Mouse (Mus musculus) frontal cortex, postnatal 25 days (tissue): Measurements from ENCODE around the gene Itih3.
A peak's percentile ranks its signal among the peaks of the same experiment; 100 is the strongest.

Experiments used
- DNase-seq, 2 experiments: peaks; one replicate each; pipeline ENCODE4 v3.0.0; 2022; ENCODE audit warnings: low spot score in 2 of 2

Itih3 gene

DNA sequence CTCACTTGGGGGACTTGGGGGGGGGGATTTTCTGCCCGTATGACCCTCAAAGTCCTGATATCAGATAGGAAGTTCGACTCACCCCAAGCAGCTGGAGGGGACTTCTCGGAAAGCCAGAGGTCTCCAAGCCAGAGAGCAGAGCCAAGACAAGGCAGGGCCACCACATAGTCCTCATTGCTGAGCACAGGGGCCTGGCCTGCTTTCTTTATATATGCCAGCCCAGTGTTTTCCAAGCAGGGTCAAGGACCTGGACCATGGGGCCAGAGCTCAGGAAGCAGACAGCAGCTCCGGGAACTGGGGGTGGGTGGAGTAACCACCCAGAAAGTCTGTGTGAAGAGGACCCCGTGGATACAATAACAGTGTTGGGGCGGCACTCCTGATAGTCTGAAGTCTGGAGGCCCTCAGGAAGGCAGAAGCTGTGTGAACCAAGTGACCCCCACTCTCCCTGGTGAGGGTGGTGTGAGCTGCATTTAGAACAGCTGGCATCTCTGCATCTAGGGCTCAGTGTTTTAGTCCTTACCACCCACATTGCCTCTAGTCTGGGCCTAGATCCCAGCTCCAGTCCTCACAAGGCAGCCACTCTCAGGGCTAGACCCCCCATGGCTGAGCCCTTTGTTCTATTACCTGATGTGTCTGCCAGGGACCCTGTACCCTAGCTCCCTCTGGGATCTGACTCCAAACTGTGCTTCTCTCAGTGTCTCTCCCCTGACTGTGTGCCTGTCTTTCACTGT, at the start of gene Itih3:
TSS of gene Itih3 (minus strand) at position 386 of the 731 bp plus-strand sequence.
- DNase-seq = peak; percentile 9 to 16

DNA sequence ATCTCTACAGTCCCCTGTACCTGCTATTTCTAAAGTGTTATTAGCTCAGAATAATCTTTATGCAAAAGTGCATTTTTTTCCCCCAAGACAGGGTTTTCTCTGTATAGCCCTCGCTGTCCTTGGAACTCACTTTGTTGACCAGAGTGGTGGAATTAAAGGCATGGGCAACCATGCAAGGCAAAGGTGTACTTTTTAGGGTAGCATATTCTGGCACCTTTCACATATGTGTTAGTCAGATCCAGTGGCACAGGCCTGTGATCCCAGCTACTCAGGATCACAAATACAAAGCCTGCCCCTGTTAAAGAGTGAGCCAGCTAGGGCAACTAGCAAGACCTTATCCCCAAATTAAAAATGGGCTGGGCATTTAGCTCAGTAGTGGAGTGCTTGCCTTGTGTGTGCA, 36.8 kb upstream of the Itih3 start:
- DNase-seq = no peak

DNA sequence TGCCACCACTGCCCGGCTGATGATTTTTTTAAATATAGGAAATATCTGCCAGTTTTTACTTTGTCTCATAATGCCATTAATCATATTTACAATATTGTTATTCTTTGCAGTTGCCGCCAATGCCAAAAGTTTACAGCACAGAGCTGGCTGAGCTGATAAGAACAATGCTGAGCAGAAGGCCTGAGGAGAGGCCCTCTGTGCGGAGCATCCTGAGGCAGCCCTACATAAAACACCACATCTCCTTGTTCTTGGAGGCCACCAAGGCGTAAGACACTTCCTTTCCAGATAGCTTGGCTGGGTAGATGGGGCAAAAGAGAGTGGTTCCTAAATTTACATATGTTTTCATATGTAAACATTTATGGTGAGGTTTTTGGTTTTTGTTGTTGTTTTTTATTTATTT, 35.5 kb upstream of the Itih3 start:
- no peak for DNase-seq

DNA sequence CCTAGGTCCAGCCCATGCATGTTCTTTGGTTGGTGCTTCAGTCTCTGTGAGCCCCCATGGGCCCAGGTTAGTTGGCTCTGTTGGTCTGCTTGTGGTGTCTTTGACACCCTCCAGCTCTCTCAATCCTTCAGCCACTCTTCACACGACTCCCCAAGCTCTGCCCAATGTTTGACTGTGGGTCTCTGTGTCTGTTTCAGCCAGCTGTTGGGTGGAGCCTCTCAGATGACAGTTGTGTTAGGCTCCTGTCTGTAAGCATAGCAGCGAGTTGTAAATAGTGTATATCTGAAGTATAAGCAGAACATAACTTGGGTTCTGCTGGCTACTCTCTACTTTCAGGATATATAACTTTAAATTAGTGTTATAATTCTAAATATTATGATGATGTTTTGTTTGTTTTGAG, 35.0 kb upstream of the Itih3 start:
- DNase-seq = no peak

DNA sequence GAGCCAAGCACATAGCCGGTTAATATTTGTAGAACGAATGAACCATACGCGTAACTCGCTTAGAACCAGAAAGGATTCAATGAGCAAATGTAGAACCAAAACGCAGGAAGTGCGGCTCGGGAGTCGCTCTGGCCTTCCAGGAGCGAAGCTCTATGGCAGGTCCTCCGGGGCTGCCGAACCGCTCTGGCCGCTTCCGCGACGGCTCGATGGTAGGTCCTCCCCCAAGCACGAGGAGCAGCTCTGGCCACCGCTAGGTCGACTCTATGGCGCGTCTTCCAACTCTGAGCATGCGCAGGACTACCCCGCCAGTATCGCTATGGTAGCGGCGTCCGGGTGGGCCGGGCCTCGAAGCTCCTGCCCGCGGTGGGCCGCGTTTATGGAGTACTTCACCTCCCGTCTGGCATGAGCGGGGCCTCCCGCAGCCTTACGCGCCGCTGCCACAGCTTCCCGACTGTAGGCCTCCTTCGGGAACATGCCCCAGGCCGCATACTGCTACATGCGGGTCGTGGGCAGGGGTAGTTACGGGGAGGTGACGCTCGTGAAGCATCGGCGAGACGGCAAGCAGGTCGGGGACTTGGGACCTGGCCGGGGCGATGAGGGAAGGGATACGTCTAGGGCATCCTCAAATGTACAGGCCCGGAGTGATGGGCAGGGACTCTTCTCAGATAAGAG, 27.7 kb upstream of the Itih3 start, which contains the start of gene Nek4:
TSS of gene Nek4 (plus strand) at position 224 of the 672 bp plus-strand sequence.
- peak; percentile 88 to 94 for DNase-seq

DNA sequence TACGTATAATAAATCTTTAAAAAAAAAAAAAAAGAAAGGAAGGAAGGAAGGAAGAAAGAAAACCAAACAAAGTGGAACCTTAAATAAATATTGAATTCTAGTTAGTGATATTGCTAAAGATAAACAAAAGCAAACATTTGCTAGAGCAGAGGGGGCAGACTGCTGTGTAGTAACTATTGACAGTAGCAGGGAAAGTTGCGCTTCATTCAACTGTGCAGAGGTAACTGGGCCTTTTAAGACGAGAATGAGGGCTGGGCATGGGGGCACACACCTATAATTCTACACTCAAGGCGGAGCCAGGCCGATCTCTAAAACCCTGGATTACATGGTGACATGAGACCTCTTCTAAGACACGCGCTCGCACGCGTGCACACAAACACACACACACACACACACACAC, 26.4 kb upstream of the Itih3 start:
- no peak for DNase-seq

DNA sequence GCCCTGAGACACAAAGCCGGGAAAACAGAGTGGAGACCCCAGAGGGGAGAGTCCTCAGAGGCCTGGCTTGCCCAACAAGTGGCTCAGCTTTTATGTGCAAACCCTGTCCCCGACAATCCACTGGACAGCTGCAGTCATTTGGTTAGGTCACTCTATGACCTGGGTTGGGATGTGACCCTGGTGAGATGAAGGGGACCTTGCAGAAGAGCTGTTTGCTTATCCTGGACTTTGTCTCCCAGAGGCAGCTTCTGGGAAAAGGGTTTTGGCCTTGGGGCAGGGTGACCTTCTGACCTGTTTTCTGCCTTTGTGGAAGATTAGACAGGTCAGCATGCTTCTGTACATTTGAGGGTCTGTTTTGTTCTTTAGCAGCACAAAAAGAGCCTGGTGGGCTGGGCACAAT, 21.2 kb upstream of the Itih3 start:
- no peak for DNase-seq

DNA sequence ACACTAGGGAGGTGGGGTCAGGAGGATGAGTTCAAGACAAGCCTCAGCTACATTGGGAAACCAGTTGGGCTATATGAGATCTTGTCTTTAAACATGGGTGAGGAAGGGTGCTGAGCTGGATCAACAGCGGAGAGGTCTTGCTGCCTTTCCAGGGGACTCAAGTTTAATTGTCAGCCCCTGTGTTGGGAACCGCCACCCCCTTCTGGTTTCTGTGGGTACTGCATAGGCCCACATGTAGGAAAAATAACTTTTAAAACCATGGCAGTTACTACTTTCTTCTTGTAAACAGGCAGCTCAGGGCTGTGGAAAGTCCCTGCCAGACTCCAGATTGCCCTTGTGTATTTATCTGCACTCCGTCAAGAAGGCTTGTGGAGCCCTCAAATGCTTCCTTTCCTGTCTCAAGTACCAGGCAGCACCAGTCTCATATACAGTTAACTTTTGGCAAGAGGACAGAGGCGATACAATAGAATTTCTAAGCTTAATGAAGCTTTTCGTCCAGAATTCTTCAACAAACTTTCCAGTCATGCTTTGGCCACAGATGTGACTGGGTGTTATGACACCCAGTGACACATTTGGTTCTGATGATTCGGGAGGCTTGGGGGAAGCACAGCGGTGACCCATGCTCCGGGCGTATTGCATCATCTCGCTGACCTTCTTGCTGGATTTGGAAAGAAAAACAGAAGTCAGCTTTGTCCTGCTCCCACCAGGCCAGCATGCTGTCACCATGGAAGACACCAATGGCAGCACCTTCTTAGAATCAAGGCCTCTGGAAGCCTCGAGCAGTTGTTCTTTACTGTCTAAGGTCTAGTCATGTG, 20.5 kb upstream of the Itih3 start:
- peak; percentile 61 to 65 for DNase-seq

DNA sequence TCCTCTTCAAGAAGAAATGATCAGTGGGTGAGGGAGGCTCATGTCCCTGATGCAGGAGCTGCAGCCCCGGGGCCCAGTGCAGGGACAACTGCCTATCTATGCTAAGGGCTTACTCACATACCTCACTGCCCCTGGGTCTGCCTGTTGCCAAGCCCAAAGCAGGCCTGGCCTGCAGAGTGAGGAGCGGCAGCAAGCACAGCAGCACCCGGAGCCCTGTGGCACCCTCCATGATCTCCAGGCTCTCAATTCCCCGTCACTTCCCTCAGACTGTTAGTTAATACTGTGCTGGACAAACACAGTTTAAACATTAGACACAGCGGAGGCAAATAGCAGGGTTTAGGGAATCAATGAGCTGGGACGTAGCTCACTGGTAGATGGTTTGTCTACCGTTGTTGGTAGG, 19.5 kb upstream of the Itih3 start, which contains the start of gene Itih1:
TSS of gene Itih1 (minus strand) at position 252 of the 400 bp plus-strand sequence.
- DNase-seq = no peak

DNA sequence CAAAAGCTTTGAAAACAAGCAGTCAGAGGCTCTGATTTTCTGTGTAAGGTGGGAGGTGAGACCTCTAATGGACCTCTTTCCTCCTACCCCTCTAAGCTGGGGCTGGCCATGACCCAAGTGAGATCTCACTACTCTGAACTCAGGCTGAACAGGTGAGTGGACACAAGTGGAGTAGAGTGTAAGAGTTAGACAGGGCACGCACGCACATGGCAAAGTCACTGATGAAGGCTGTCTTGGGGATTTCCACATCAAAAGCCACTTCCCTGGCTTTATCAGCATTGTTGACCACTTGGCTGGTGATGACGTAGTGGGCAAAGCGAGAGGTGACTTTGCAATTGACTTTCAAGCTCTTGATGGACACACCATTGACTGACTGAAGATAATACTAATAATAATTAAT, 18.7 kb upstream of the Itih3 start:
- DNase-seq = no peak

DNA sequence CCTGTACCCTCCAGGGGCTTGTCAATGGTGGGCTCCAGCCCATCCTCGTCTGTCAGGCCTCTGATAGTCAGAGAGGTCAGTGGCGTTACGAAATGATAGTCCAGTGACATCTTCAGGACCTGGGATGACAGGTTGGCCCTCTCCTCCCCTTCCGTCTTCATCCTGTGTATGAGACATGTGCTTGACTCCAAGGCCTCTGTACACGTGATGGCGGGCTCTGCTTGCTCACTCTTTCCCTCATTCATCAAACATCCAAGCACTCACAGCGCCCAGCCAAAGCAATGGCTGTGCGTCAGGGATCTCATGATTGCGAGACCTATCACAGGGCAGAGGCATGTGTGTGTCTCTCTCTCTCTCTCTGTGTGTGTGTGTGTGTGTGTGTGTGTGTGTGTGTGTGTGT, 9.8 kb upstream of the Itih3 start:
- DNase-seq = no peak

DNA sequence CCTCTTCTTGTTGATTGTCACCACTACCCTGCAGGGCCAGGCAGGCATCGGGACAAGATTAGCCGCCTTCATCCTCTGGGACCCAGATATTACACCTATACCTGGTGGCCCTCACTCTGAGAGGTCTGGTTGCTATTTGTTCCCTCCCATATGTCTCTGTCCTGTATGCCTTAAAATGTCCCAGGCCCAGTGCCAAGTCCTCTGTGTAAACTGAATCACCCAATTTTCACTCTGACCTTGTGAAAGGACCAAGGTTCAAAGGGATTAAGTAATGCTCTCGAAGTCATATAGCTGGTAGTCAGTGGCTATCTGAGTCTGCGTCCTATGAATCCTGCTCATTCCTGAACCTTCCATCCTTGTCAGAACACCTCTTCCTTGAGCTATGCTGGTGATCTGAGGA, 6.8 kb upstream of the Itih3 start:
- DNase-seq = no peak

DNA sequence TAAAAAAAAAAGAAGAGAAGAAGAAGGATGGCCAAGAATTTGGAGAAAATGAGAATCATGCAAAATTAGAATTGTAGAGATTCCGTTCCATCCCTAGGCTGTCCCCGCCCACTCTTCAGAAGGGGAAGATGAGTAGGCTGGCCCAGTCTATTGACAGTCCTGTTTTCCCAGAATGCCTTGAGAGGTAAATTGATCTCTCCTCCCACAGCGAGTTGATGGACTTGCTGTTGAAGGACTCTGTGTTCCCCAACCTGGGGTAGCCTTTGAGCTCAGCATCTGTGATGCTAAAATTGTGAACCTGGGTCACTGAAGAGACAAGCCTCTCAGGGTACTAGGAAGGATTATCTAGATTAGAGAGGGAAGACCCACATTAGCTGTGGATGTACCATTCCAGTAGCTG, 1.9 kb upstream of the Itih3 start:
- no peak for DNase-seq

DNA sequence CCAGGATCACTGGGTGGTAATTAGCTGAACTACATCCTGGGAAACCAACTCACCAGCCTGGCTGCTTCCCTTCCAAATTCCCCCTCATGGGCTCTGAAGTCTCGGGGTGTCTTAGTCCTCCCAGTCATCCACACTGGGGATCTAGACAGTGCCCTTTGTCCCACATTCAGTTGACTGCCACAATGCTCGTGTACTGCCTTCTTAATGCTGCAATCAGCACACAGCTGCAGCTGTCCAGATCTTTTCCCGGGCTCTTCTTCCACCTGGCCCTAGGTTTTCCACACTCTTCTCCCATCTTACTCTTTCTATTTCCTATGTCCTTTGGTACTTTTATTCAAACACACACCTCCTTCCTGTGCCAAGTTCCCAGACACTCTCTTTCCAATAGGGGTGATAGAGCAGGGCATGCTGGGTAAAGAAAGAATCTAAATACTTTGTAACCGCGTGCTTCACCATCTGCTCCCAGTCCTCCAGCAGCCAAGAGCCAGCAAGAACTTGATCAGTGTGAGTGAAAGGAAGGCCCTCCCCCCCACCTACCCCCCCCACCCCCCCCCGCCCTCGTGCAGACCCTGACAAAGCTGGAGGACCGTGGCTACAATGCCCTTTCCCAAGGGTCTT, 1.4 kb downstream of the Itih3 start:
- DNase-seq = no peak

DNA sequence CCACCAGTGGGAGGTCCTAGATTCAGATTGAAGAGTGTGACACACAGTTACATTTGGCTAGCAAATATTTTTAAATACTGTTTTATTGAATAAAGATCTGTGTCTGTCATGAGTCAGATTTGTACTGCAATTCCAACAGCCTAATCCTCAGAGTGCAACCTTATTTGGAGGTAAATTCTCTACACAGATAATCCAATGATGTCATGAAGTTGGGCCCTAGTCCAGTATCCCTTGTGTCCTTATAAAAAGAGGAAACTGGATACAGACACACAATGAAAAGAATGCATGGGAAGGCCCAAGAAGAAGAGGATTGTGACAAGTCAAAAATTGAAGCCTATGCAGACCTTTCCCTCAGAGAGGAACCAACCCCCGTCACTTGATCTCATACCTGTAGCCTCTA, 7.0 kb downstream of the Itih3 start:
- DNase-seq = no peak

DNA sequence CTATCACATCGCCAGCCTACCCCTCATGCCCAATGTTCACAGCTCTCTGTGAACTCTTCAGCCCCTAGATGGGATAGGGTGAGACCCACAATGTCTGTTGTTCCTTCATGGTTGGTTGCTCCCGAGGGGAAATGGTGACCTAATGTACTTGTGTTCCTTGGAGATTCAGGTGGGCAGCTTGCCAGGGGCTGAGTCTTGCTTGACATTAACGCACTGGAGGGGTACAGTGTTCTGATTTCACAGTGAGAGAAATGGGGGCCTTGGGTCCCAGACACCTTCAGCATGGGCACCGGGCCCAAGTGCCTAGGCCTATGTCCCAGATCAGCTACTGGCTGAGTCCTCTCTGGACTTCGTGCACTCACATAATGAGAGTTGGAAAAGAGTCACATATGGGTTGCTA, 10.2 kb downstream of the Itih3 start:
- DNase-seq = no peak

DNA sequence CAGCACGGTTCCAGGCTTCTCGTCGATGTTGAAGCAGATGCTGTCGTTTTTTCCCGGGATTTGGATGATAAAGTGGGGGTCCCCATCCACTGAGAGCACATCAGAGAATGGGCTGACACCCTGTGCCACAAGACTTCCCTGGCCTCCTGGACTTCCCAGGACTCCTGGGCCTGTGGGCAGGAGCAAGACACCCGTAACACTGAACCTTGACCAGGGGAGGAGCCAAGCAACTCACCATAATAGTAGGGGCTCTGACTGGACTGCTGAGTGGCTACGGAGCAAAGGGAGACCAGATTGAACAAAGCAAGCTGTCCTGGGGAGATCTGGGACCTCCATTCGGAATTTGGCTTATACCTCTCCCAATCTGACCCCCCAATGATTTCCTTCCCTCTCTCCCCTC, 10.9 kb downstream of the Itih3 start:
- no peak for DNase-seq

DNA sequence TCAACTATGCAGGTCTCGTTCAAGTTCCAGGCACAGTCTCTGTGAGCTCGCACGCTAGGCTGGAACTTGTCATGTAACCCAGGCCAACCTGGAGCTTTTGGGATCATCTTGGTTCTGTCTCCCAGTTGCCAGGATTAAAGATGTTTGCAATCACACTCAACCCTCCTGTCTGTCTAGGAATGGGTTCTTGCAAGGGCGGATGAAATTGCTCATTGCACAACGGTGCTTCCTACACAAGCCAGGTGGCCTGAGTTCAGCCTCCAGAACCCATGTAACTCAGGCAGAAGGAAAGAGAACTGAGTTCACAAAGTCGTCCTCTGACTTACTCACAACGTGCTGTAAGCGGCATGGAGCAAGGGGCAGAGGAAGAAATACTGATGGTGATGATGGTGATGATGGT, 12.4 kb downstream of the Itih3 start:
- DNase-seq = no peak

DNA sequence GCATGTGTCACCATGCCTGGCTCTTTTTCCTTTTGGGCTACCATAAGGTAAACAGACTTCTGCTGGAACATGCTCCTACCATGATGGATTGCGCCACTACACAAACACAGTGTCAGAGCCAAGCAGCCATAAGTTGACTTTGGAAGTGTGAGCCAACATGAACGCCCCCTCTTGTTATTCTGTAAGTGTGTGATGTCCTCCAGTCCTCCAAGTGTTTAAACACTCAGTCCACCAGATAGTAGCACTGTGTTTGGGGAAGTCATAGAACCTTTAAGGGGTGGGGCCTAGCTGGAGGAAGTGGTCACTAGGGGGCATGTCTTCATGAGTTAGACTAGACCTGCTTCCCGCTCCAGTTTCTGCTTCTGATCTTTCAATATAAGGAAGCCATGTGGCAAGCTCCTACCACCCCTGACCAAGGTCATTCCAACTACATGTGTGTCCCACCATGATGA, 15.7 kb downstream of the Itih3 start:
- DNase-seq = no peak

DNA sequence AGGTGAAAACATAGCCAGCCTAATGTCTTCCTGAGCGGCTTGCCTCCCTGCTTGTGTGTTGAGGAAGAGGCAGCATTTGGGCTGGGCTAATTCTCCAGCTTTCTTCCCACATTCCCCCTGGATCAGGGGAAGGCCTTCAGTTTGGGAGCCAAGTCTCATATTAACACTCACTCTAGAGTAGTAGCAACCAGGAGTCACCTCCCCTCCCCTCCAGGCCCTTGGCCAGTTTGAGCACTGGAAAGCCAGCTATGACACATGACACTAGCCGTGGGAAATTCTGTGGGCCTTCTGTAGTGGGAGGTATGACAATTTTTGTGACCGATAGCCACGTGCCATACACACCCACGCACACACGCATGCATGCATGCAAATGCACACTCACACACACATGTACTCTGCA, 17.6 kb downstream of the Itih3 start:
- no peak for DNase-seq

DNA sequence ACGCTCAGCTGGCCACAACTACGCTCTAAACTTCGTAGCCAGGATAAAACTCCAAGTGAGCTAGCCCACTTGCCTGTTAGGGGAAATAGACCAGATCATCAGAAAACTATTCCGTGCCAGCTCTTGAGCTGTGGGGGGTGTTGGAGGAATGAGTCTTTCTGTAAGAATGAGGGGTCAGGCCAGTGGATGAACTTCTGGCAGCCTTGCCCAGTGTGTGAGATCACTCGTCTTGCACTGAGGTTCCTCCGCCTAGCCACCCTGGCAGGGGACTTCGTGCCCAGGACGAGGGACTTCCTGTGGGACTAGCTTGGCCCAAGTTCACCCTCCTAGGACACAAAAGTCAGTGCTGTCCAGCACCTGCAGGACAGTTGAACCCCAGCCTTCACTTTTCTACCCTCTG, 19.3 kb downstream of the Itih3 start:
- no peak for DNase-seq

DNA sequence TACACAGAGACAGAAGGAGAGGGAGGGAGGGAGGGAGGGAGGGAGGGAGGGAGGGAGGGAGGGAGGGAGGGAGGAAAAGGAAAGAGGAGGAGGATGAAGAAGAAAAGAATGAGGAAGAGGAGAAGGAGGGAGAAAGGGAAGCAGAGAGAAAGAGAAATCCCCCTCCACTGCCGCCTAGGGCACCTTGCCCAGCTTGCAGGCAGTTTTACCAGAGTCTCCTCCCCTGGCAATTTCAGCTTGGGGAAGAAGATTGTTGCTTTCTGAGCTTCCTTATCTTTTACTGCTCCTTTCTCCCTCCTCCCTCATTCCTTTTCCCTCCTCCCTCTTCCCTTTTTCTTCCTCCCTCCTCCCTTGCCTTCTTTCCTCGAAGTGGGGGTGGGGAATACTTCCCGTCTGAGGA, 20.5 kb downstream of the Itih3 start:
- no peak for DNase-seq
